ENCODE assay signal across 19 mouse cellular contexts in the genomic region with DNA sequence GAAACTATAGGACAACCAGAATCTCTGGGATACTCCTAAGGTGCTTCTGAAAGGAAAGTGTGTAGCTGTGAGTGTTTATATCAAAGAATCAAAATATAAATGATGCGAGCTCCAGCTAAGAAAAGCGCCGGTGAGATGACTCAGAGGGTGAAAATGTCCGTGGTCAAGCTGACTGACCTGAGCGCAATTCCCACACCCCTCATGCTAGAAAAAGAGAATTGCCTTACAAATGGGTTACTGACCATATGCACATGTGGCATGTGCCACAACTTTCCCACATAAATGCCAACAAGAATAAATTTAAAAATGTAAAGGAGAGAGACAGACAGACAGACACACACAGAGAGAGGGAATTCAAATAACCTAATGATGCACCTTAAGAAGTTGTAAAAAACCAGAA. TPM values are rescaled to one million over a fixed set of nuclear protein-coding genes. Genes with fewer than 3 reads are reported as not detected.
DNase-seq lines count a peak whose midpoint lies in the region; ATAC-seq and TF ChIP-seq lines count a peak whose summit lies in the region.
"Had no signal": no experiment of that assay in that cellular context is flagged by ENCODE, and none has a peak within 500 bp of the region (broad histone marks: within the 10 kb centered on the region; RNA-seq: fewer than 3 reads in every experiment).

No protein-coding gene starts in this region.

- ATAC-seq in Patski, result peak; percentile 79
- no peak for ATAC-seq in hindbrain, embryonic 12.5 days (ENCODE audit: low FRiP score)
- ATAC-seq: forebrain, embryonic 14.5 days; forebrain, embryonic 16.5 days had no signal

- in situ Hi-C loops in Patski (cut with MboI; ENCODE audit: low pct_unique_long_range_greater_than_20kb), result no loop called here

- peak; percentile 22 for DNase-seq in 3134 (ENCODE audit: extremely low read depth, insufficient read length, low spot score)
- no peak for DNase-seq in Patski (ENCODE audit: low read depth, low spot score)
- no peak for DNase-seq in adrenal gland, postnatal 4 days (ENCODE audit: low spot score in 2 of 2)
- DNase-seq in layer of hippocampus, adult 11-12 months (ENCODE audit: low spot score), result no peak
- DNase-seq: adrenal gland, adult 2 months; adrenal gland, postnatal 10 days; adrenal gland, postnatal 25 days; B cell, adult 2 months; cerebellum, adult 11-12 months; cerebellum, adult 2 months; cerebellum, adult 9-10 months; cerebellum, postnatal 10 days; cerebellum, postnatal 25 days had no signal

- no peak overlapping the region for H3ac ChIP-seq in C2C12 (ENCODE audit: control insufficient read depth, insufficient read length, low read depth)

- no peak overlapping the region for H3K9ac ChIP-seq in hindbrain, embryonic 12.5 days
- H3K9ac ChIP-seq: embryonic facial prominence, embryonic 12.5 days had no signal

- no peak overlapping the region for H3K27ac ChIP-seq in hindbrain, embryonic 12.5 days
- H3K27ac ChIP-seq: embryonic facial prominence, embryonic 10.5 days; embryonic facial prominence, embryonic 12.5 days had no signal

- no peaks in the 10 kb centered on the region for H3K4me1 ChIP-seq in hindbrain, embryonic 12.5 days
- H3K4me1 ChIP-seq: embryonic facial prominence, embryonic 10.5 days; embryonic facial prominence, embryonic 12.5 days had no signal

- TF ChIP-seq CTCF in C2C12 (IDR thresholded peaks at IDR 0.05; ENCODE audit: control insufficient read depth, insufficient read depth, insufficient read length) (no peak), Patski (IDR thresholded peaks at IDR 0.05) (no peak)

- H3K27me3 ChIP-seq in C2C12 (ENCODE audit: control insufficient read depth, insufficient read depth, insufficient read length), result no peaks in the 10 kb centered on the region
- H3K27me3 ChIP-seq in Patski, result no peaks in the 10 kb centered on the region
- no peaks in the 10 kb centered on the region for H3K27me3 ChIP-seq in hindbrain, embryonic 12.5 days
- H3K27me3 ChIP-seq: embryonic facial prominence, embryonic 12.5 days had no signal

- H3K79me2 ChIP-seq in C2C12 (ENCODE audit: control insufficient read depth, insufficient read depth), result no peaks in the 10 kb centered on the region

- CTCF ChIA-PET in Patski (lab: Charles Lee), result interaction anchor here (1.1 to 1.4 kb wide), 3 partner anchors 9 to 149 kb away, joined by 3 to 4 read pairs (median 3); no protein-coding TSS in a partner anchor

- H3K79me3 ChIP-seq in C2C12 (ENCODE audit: low read depth), result no peaks in the 10 kb centered on the region

- H3K9me3 ChIP-seq in hindbrain, embryonic 12.5 days (replicated peaks), result no peaks in the 10 kb centered on the region
- H3K9me3 ChIP-seq: embryonic facial prominence, embryonic 10.5 days; embryonic facial prominence, embryonic 12.5 days had no signal

- POLR2A ChIA-PET in Patski (lab: Charles Lee), result interaction anchor here (0.6 kb wide), 1 partner anchor 43 kb away, joined by 6 read pairs; no protein-coding TSS in a partner anchor

- no peaks in the 10 kb centered on the region for H3K36me3 ChIP-seq in C2C12 (ENCODE audit: control insufficient read depth, insufficient read depth)
- H3K36me3 ChIP-seq in hindbrain, embryonic 12.5 days, result no peaks in the 10 kb centered on the region
- H3K36me3 ChIP-seq: embryonic facial prominence, embryonic 10.5 days; embryonic facial prominence, embryonic 12.5 days had no signal

- no peak overlapping the region for H3K4me3 ChIP-seq in C2C12 (ENCODE audit: insufficient read depth, poor library complexity, severe bottlenecking)
- no peak overlapping the region for H3K4me3 ChIP-seq in hindbrain, embryonic 12.5 days
- H3K4me3 ChIP-seq: embryonic facial prominence, embryonic 10.5 days; embryonic facial prominence, embryonic 12.5 days had no signal

- WGBS in hindbrain, embryonic 12.5 days, result 92% methylated on average over 5 of the region's 5 CpGs

- H3K4me2 ChIP-seq in hindbrain, embryonic 12.5 days (replicated peaks), result no peak overlapping the region
- H3K4me2 ChIP-seq: embryonic facial prominence, embryonic 12.5 days had no signal

TF ChIP-seq in C2C12, 6 proteins besides CTCF, POLR2A, EP300 and RAD21:
- TF ChIP-seq FOSL1 (IDR thresholded peaks at IDR 0.05; ENCODE audit: insufficient read depth, low read length, poor library complexity, severe bottlenecking) (peak; percentile 41), CEBPB (IDR thresholded peaks at IDR 0.05; ENCODE audit: low read depth) (no peak), MYOD1 (IDR thresholded peaks at IDR 0.05; ENCODE audit: control insufficient read depth, insufficient read length, low read depth) (peak; percentile 17), USF1 (IDR thresholded peaks at IDR 0.05; ENCODE audit: low read depth) (peak; percentile 15), MAX (IDR thresholded peaks at IDR 0.05) (peak; percentile 68), MYOG (IDR thresholded peaks at IDR 0.05; ENCODE audit: control insufficient read depth, extremely low read depth, insufficient read length) (no peak)

RNA-seq across cellular contexts. Expression of gene Epb41l2, which starts 18.9 kb away (rescaled TPM):
- polyA plus RNA-seq in C2C12 (2012; fragmentation: generic; extraction: Trizol), result 37.9 TPM
- polyA plus RNA-seq in Patski (2021), result 41.3 TPM
- polyA plus RNA-seq in hindbrain, embryonic 12.5 days (2016; fragmentation: Nextera tagmentation; extraction: Ambion mirVana), result 47.2 and 55.3 TPM in 2 replicates
- total RNA-seq in adrenal gland, postnatal 4 days (2021), result 100 to 1,000 TPM in 1 of 2 experiments, 10 to 100 TPM in 1; 99.1 to 109 TPM

RNA-seq across cellular contexts. Expression of gene Akap7, which starts 33.0 kb away (rescaled TPM):
- 4.6 TPM for polyA plus RNA-seq in C2C12 (2012; fragmentation: generic; extraction: Trizol)
- 33.2 TPM for polyA plus RNA-seq in Patski (2021)
- polyA plus RNA-seq in hindbrain, embryonic 12.5 days (2016; fragmentation: Nextera tagmentation; extraction: Ambion mirVana), result 22.8 TPM in 2 replicates
- total RNA-seq in adrenal gland, postnatal 4 days (2021), result 100 to 1,000 TPM in 1 of 2 experiments, 10 to 100 TPM in 1; 87.9 to 104 TPM
